Mouse (Mus musculus) hindbrain, embryonic 14.5 days (tissue): Measurements from ENCODE around the gene Olfr308. TPM values are rescaled to one million over a fixed set of nuclear protein-coding genes. Genes with fewer than 3 reads are reported as not detected.
"Not testable (repeated sequence)": the region's sequence is repeated elsewhere in the genome, so short reads cannot be mapped to it uniquely, and the experiment has no call there.

ENCODE experiments used
- ATAC-seq: fragments of 200-750 bp; cut with Nextera tagmentation; 2 replicates; pipeline ENCODE4 v1.8.0; 2017; ENCODE audit warnings: moderate number of reproducible peaks, mild to moderate bottlenecking, moderate TSS enrichment, moderate library complexity; ENCODE audit not compliant: low FRiP score
- DNase-seq: peaks from one replicate; pipeline ENCODE4 v3.0.0-alpha.2; 2015; ENCODE audit warnings: low spot score
- H3K27ac ChIP-seq: fragments of 300-500 bp; sonication (generic); 2 replicates; pipeline ENCODE4 v1.5.1; 2014; ENCODE audit warnings: mild to moderate bottlenecking, moderate library complexity
- H3K27me3 ChIP-seq: fragments of 300-500 bp; sonication (generic); 2 replicates; pipeline ENCODE4 v1.6.1; 2014; ENCODE audit warnings: mild to moderate bottlenecking, low read length, mixed read lengths; ENCODE audit not compliant: control insufficient read depth, insufficient read depth
- H3K36me3 ChIP-seq: fragments of 300-500 bp; sonication (generic); replicated peaks from 2 replicates; pipeline ENCODE4 v1.6.1; 2014; ENCODE audit not compliant: control insufficient read depth, insufficient read depth
- H3K4me1 ChIP-seq: fragments of 300-500 bp; sonication (generic); replicated peaks from 2 replicates; pipeline ENCODE4 v1.6.1; 2014; ENCODE audit warnings: antibody characterized with exemption, low read length, mixed read lengths; ENCODE audit not compliant: control insufficient read depth, insufficient read depth
- H3K4me2 ChIP-seq: fragments of 300-500 bp; sonication (generic); replicated peaks from 2 replicates; pipeline ENCODE4 v1.6.1; 2014; ENCODE audit warnings: mild to moderate bottlenecking, moderate library complexity
- H3K4me3 ChIP-seq: fragments of 300-500 bp; sonication (generic); replicated peaks from 2 replicates; pipeline ENCODE4 v1.5.1; 2014; ENCODE audit warnings: mild to moderate bottlenecking, low read length
- H3K9ac ChIP-seq: fragments of 300-500 bp; sonication (generic); 2 replicates; pipeline ENCODE4 v1.6.1; 2014
- H3K9me3 ChIP-seq: fragments of 300-500 bp; sonication (generic); 2 replicates; pipeline ENCODE4 v1.6.1; 2016; ENCODE audit warnings: low read length; ENCODE audit not compliant: control insufficient read depth
- WGBS: fragments of 180-500 bp; shearing (Covaris S2); extraction: QIAGEN DNeasy Blood & Tissue Kit; methylation state at CpG from one replicate; pipeline ENCODE4 v1.1.7; 2014; 5-methylcytosine and 5-hydroxymethylcytosine counted together
- polyA plus RNA-seq: library from polyadenylated mRNA; unstranded; fragments of >200 nt; fragmentation: Nextera tagmentation; extraction: Ambion mirVana; gene quantifications from 2 replicates; pipeline ENCODE4 v1.2.1, GENCODE M21; 2014

The Olfr308 gene
- not detected in 2 replicates for polyA plus RNA-seq

DNA sequence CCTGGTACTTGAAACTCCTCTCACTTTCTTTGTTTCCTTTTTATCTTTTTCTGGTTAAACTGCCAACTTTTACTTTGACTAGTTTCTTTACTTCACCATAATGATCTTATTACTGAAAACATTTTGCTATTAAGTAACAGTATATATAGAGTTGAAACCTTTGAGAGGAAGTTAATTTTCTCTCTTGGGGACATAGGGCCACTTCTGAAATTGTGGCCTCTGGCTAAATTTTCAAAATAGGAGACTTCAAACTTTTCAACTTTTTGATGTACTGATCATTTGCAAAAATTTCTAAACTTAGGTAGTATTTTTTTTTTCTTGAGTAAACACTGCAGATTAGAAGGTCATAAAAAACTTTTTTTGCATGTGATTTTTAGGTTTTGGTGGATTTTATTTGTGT, at the start of gene Olfr308:
TSS of gene Olfr308 (minus strand) at position 101 of the 400 bp plus-strand sequence.
- Histone ChIP-seq H3K9me3 (no peaks in the 10 kb centered on the region), H3K4me2 (no peak within 1 kb of the TSS), H3K36me3 (no peaks in the 10 kb centered on the region), H3K9ac (no peak within 1 kb of the TSS), H3K27me3 (no peaks in the 10 kb centered on the region), H3K4me1 (no peaks in the 10 kb centered on the region), H3K27ac (no peak within 1 kb of the TSS), H3K4me3 (no peak within 1 kb of the TSS)
- no peak for DNase-seq
- no peak for ATAC-seq

DNA sequence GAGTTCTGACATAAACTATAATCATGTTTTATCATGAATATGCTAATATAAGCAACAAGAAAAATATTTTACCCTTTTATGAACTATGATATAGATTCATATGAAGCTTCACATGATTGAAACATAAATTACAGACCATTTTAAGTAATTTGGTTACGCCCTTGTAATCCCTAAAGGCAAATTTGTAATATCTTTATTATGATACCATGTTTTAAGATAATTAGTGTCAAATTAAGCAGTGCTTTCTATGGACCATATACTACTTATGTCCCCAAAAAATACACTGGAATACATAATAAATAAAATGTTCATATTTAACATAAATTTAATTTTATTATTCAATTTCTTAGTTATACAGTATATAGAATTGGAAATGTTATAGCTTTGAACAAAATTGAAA, 41.4 kb upstream of the Olfr308 start, which contains the start of gene Olfr305:
TSS of gene Olfr305 (minus strand) at position 101 of the 400 bp plus-strand sequence.
- no peaks in the 10 kb centered on the region for H3K9me3 ChIP-seq
- no peak for DNase-seq
- H3K4me1 ChIP-seq = no peaks in the 10 kb centered on the region
- ATAC-seq = no peak
- H3K36me3 ChIP-seq = no peaks in the 10 kb centered on the region
- WGBS = 89% methylated on average over 1 of the region's 1 CpGs
- H3K4me3 ChIP-seq = no peak within 1 kb of the TSS
- H3K27me3 ChIP-seq = no peaks in the 10 kb centered on the region
- no peak within 1 kb of the TSS for H3K27ac ChIP-seq
- H3K4me2 ChIP-seq = no peak within 1 kb of the TSS
- H3K9ac ChIP-seq = no peak within 1 kb of the TSS

DNA sequence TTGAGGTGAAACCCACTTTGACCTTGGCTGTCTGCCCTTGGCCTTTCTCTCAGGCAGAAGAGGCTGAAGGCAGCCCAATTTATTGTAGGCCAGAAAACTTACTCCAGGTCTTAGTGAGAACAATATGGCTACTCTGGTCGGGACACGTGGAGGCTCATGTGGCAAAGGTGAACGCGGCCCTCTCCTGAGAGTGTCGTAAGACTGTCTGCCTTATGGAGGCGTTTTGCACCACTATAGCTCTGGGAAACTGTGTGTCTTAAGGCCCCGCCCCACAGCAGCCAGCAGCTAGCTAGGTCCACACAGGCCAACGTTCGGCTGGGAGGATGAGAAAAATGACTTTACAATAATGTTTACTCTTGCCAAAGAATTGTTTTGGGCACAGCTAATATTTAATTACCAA, 20.9 kb upstream of the Olfr308 start:
- not testable (repeated sequence) for DNase-seq, H3K36me3 ChIP-seq, H3K4me3 ChIP-seq, ATAC-seq, H3K4me1 ChIP-seq, H3K9ac ChIP-seq, H3K4me2 ChIP-seq, H3K27ac ChIP-seq, H3K27me3 ChIP-seq
- H3K9me3 ChIP-seq = 0 out of 2 replicates have a peak, but pooled peaks cover 11% of the 10 kb centered on the region
- WGBS = 91% methylated on average over 9 of the region's 9 CpGs

DNA sequence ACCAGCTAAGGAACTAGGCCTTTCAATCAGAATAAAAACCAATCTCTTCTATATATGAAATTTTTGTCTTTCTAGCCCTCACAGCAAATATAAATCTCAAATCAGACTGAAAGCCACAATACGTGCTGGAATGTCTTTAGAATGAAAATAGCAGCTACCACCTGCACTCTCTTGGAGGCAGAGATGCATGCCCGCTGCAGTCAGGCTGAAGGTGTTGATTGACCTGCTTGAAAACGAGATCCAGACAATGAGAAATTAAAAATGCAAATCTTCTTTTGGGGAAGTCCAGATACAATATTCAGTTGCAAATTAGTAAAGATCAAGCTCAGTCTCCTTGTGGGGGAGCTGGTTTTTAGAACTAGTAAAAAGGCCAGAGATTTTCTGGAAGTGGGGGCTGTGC, 18.8 kb upstream of the Olfr308 start:
- H3K4me1 ChIP-seq = no peaks in the 10 kb centered on the region
- H3K4me3 ChIP-seq = no peak overlapping the region
- H3K9me3 ChIP-seq = 0 out of 2 replicates have a peak, but pooled peaks cover 11% of the 10 kb centered on the region
- no peaks in the 10 kb centered on the region for H3K36me3 ChIP-seq
- no peaks in the 10 kb centered on the region for H3K27me3 ChIP-seq
- no peak for ATAC-seq
- DNase-seq = no peak
- H3K9ac ChIP-seq = no peak overlapping the region
- 71% methylated on average over 3 of the region's 3 CpGs for WGBS
- H3K27ac ChIP-seq = no peak overlapping the region
- H3K4me2 ChIP-seq = no peak overlapping the region

DNA sequence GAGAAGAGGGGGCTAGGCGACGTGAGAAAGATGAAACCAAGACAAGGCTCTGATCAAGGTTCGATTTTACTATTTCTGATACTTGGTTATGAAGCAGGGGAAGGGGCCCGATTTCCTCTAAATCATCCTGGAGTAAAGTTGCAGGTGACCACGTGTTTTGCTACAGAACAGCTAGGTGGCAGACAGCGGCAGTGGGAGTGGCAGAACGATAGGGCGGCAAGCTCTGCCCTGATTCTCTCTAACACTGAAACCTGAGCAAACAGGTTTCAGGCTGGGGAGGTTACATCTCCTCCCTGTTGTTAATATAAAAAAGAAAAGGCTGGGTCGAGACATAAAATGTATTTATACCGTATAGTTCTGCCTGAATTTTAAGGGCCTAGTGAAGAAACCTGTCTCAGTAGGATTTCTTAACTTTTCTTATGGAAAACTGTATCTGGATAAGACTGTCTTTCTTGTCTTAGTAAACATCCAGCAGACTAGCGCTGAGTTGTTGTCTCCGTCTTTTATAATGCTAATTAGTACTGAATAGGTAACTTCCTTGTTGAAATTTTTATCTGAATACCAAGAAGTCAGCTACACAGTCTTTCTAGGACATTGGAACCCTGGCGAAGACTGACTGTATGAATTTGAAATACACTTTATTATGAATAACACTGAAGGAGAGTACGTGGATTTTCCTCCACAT, 17.6 kb upstream of the Olfr308 start:
- Histone ChIP-seq H3K27ac (no peak overlapping the region), H3K4me3 (no peak overlapping the region), H3K4me2 (no peak overlapping the region), H3K4me1 (no peaks in the 10 kb centered on the region), H3K36me3 (no peaks in the 10 kb centered on the region), H3K27me3 (no peaks in the 10 kb centered on the region), H3K9me3 (0 out of 2 replicates have a peak, but pooled peaks cover 2% of the 10 kb centered on the region), H3K9ac (no peak overlapping the region)
- DNase-seq (no peak), ATAC-seq (no peak)
- 84% methylated on average over 14 of the region's 14 CpGs for WGBS

DNA sequence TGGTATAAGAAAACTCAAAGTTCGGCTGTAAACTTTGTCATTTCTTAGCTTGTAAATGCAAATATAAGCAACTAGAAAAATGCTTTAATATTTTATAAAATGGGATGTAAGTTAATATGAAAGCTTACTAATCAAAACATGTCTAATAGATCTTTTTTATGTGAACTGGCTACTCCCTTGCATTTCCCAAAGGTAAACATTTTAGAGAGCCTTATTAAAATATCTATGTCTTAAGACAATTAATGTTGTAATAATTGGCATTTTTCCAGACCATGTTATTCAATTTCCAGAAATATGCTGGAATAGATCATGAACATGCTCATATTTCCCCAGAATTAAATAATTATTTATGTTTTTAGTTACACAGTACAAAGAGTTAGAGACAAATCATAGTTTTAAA, 12.1 kb upstream of the Olfr308 start, which contains the start of gene Olfr307:
TSS of gene Olfr307 (minus strand) at position 101 of the 400 bp plus-strand sequence.
- H3K9ac ChIP-seq = no peak within 1 kb of the TSS
- ATAC-seq (no peak), DNase-seq (no peak)
- H3K4me1 ChIP-seq = no peaks in the 10 kb centered on the region
- no peak within 1 kb of the TSS for H3K4me3 ChIP-seq
- no peaks in the 10 kb centered on the region for H3K36me3 ChIP-seq
- H3K27me3 ChIP-seq = no peaks in the 10 kb centered on the region
- 87% methylated on average over 1 of the region's 1 CpGs for WGBS
- no peak within 1 kb of the TSS for H3K27ac ChIP-seq
- no peak within 1 kb of the TSS for H3K4me2 ChIP-seq
- no peaks in the 10 kb centered on the region for H3K9me3 ChIP-seq

DNA sequence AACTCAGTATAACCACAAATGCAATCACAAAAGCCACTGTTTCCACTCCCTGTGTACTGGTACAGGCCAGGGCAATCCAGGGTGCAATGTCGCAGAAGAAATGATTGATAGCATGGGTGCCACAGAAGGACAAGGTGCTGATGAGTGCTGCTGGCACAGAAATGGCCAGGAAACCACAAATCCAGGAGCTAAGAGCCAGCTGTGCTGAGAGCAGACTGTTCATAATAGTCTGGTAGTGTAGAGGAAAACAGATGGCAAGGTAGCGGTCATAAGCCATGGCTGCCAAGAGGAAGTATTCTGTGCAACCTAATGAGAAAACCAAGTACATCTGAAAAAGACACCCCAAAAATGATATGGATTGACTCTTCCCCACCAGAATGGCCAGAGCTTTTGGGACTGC, 4.1 kb downstream of the Olfr308 start:
- 90% methylated on average over 2 of the region's 2 CpGs for WGBS
- Histone ChIP-seq H3K27me3 (no peaks in the 10 kb centered on the region), H3K36me3 (no peaks in the 10 kb centered on the region), H3K27ac (no peak overlapping the region), H3K9me3 (no peaks in the 10 kb centered on the region), H3K4me2 (no peak overlapping the region), H3K4me1 (no peaks in the 10 kb centered on the region), H3K9ac (no peak overlapping the region), H3K4me3 (no peak overlapping the region)
- DNase-seq (no peak), ATAC-seq (no peak)

DNA sequence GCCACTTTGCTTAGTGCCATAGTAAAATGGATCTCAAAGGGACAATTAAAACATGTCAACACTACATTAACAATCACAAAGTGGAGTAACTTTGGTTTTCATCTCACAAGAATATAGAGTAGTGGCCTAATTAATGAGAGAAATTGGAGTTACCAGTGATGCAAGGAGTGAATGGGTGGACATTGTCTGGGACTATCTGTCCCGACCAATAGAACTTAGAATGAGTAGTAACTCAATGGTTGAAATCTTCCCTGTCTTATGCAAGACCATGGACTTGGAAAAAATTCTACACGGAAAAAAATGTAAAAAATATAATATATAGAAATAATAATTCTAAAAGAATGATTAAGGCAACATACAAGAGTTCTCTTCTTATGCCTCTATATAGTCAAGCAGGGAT, 11.8 kb downstream of the Olfr308 start, which contains the start of gene Olfr309:
TSS of gene Olfr309 (minus strand) at position 101 of the 400 bp plus-strand sequence.
- Histone ChIP-seq H3K27me3 (no peaks in the 10 kb centered on the region), H3K9ac (no peak within 1 kb of the TSS), H3K36me3 (no peaks in the 10 kb centered on the region), H3K4me2 (no peak within 1 kb of the TSS), H3K4me1 (no peaks in the 10 kb centered on the region), H3K27ac (no peak within 1 kb of the TSS), H3K4me3 (no peak within 1 kb of the TSS), H3K9me3 (no peaks in the 10 kb centered on the region)
- no peak for DNase-seq
- WGBS = 74% methylated on average over 2 of the region's 2 CpGs
- ATAC-seq = no peak

DNA sequence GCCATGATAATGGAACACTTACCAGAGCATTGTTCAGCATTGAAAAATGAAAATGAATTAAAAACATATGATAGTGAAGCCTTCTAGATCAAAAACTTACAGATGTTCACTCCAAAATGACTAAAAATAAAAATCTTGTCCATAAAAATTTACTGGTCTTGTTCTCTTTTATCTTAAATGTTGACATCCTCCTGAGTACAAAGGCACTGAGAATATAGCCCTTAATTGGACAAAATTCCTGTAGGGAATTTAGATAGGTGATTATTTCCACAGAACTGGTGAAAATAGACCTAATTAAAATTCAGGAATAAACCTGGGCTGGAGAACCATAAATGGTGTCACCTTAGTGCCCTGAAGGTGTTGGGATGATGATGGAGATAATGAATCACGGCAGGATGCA, 48.4 kb downstream of the Olfr308 start, which contains the start of gene Olfr310:
TSS of gene Olfr310 (minus strand) at position 101 of the 400 bp plus-strand sequence.
- ATAC-seq (no peak), DNase-seq (no peak)
- H3K9ac ChIP-seq = no peak within 1 kb of the TSS
- no peak within 1 kb of the TSS for H3K4me2 ChIP-seq
- H3K27me3 ChIP-seq = no peaks in the 10 kb centered on the region
- H3K27ac ChIP-seq = no peak within 1 kb of the TSS
- H3K4me1 ChIP-seq = no peaks in the 10 kb centered on the region
- H3K9me3 ChIP-seq = no peaks in the 10 kb centered on the region
- no peaks in the 10 kb centered on the region for H3K36me3 ChIP-seq
- no peak within 1 kb of the TSS for H3K4me3 ChIP-seq
- 91% methylated on average over 1 of the region's 1 CpGs for WGBS
